Mouse (Mus musculus): ENCODE measurements around the gene Nox1.
"Not testable (repeated sequence)": the region's sequence is repeated elsewhere in the genome, so short reads cannot be mapped to it uniquely, and the experiment has no call there.

Gene Nox1

GRCm38 (mm10) chrX:134221856-134222255 lies at the start of gene Nox1:
Nox1 (minus strand) TSS chrX:134221956.
- no peak for DNase-seq (ENCODE audit: low spot score)

GRCm38 (mm10) chrX:134262129-134262528 lies 40.4 kb upstream of the Nox1 start:
- DNase-seq (ENCODE audit: low spot score) = no peak

GRCm38 (mm10) chrX:134261191-134261590 lies 39.4 kb upstream of the Nox1 start:
- DNase-seq (ENCODE audit: low spot score) = no peak

- DNase-seq (ENCODE audit: low spot score) = no peak
Measured at GRCm38 (mm10) chrX:134248202-134248601, 26.4 kb upstream of the Nox1 start.

- DNase-seq (ENCODE audit: low spot score) = no peak
Measured at GRCm38 (mm10) chrX:134245946-134246345, 24.2 kb upstream of the Nox1 start.

- DNase-seq (ENCODE audit: low spot score) = no peak
Measured at GRCm38 (mm10) chrX:134238266-134238665, 16.5 kb upstream of the Nox1 start.

GRCm38 (mm10) chrX:134233048-134233447 lies 11.3 kb upstream of the Nox1 start:
- DNase-seq (ENCODE audit: low spot score) = no peak

- DNase-seq (ENCODE audit: low spot score) = no peak
Measured at GRCm38 (mm10) chrX:134220618-134221017, 1.1 kb downstream of the Nox1 start.

GRCm38 (mm10) chrX:134218161-134218560 lies 3.6 kb downstream of the Nox1 start:
- DNase-seq (ENCODE audit: low spot score) = no peak

GRCm38 (mm10) chrX:134211151-134211642 lies 10.6 kb downstream of the Nox1 start:
- no peak for DNase-seq (ENCODE audit: low spot score)

GRCm38 (mm10) chrX:134208491-134208890 lies 13.3 kb downstream of the Nox1 start:
- no peak for DNase-seq (ENCODE audit: low spot score)

- DNase-seq (ENCODE audit: low spot score) = not testable (repeated sequence)
Measured at GRCm38 (mm10) chrX:134187201-134187600, 34.6 kb downstream of the Nox1 start, which contains the start of gene Arl13a. Arl13a (plus strand) TSS chrX:134187501.

GRCm38 (mm10) chrX:134174699-134175098 lies 47.1 kb downstream of the Nox1 start:
- no peak for DNase-seq (ENCODE audit: low spot score)

GRCm38 (mm10) chrX:134170584-134170983 lies 51.2 kb downstream of the Nox1 start:
- no peak for DNase-seq (ENCODE audit: low spot score)

- no peak for DNase-seq (ENCODE audit: low spot score)
Measured at GRCm38 (mm10) chrX:134163484-134163883, 58.3 kb downstream of the Nox1 start.

GRCm38 (mm10) chrX:134162826-134163225 lies 58.9 kb downstream of the Nox1 start:
- no peak for DNase-seq (ENCODE audit: low spot score)

- no peak for DNase-seq (ENCODE audit: low spot score)
Measured at GRCm38 (mm10) chrX:134162043-134162720, 59.6 kb downstream of the Nox1 start, which contains the start of gene Xkrx. Xkrx (minus strand) TSS chrX:134162076.

- no peak for DNase-seq (ENCODE audit: low spot score)
Measured at GRCm38 (mm10) chrX:134160442-134160841, 61.3 kb downstream of the Nox1 start.

GRCm38 (mm10) chrX:134158151-134158550 lies 63.6 kb downstream of the Nox1 start:
- no peak for DNase-seq (ENCODE audit: low spot score)

- DNase-seq (ENCODE audit: low spot score) = no peak
Measured at GRCm38 (mm10) chrX:134141986-134142385, 79.8 kb downstream of the Nox1 start.

GRCm38 (mm10) chrX:134141551-134141950 lies 80.2 kb downstream of the Nox1 start:
- no peak for DNase-seq (ENCODE audit: low spot score)

- no peak for DNase-seq (ENCODE audit: low spot score)
Measured at GRCm38 (mm10) chrX:134140024-134140423, 81.7 kb downstream of the Nox1 start.

GRCm38 (mm10) chrX:134133821-134134220 lies 87.9 kb downstream of the Nox1 start:
- no peak for DNase-seq (ENCODE audit: low spot score)

- no peak for DNase-seq (ENCODE audit: low spot score)
Measured at GRCm38 (mm10) chrX:134132295-134132694, 89.5 kb downstream of the Nox1 start.
